Mouse (Mus musculus) limb, embryonic 14.5 days (tissue): ENCODE data around the gene Gm12258. TPM values are rescaled to one million over a fixed set of nuclear protein-coding genes. Genes with fewer than 3 reads are reported as not detected.

Experiments
- ATAC-seq: fragments of 200-750 bp; cut with Nextera tagmentation; 2 replicates; pipeline ENCODE4 v1.8.0; 2017; ENCODE audit warnings: low read depth, moderate number of reproducible peaks, moderate TSS enrichment; ENCODE audit not compliant: low FRiP score
- DNase-seq: peaks from one replicate; pipeline ENCODE4 v3.0.0-alpha.2; 2015; ENCODE audit warnings: low spot score
- H3K27ac ChIP-seq: fragments of 300-500 bp; sonication (generic); replicated peaks from 2 replicates; pipeline ENCODE4 v1.5.1; 2014; ENCODE audit warnings: low read depth, mild to moderate bottlenecking, low read length, moderate library complexity, mixed read lengths
- H3K27me3 ChIP-seq: fragments of 300-500 bp; sonication (generic); 2 replicates; pipeline ENCODE4 v1.6.1; 2014; ENCODE audit warnings: low read length, mixed read lengths; ENCODE audit not compliant: control insufficient read depth, insufficient read depth
- H3K36me3 ChIP-seq: fragments of 300-500 bp; sonication (generic); 2 replicates; pipeline ENCODE4 v1.6.1; 2014; ENCODE audit warnings: mild to moderate bottlenecking, low read length, moderate library complexity, mixed read lengths; ENCODE audit not compliant: control insufficient read depth, insufficient read depth
- H3K4me1 ChIP-seq: fragments of 300-500 bp; sonication (generic); 2 replicates; pipeline ENCODE4 v1.6.1; 2014; ENCODE audit warnings: antibody characterized with exemption, low read length, mixed read lengths; ENCODE audit not compliant: control insufficient read depth, insufficient read depth
- H3K4me2 ChIP-seq: fragments of 300-500 bp; sonication (generic); replicated peaks from 2 replicates; pipeline ENCODE4 v1.6.1; 2014; ENCODE audit warnings: low read depth, mild to moderate bottlenecking, low read length, moderate library complexity; ENCODE audit not compliant: severe bottlenecking
- H3K4me3 ChIP-seq: fragments of 300-500 bp; sonication (generic); replicated peaks from 2 replicates; pipeline ENCODE4 v1.5.1; 2014; ENCODE audit warnings: low read length
- H3K9ac ChIP-seq: fragments of 300-500 bp; sonication (generic); 2 replicates; pipeline ENCODE4 v1.6.1; 2014; ENCODE audit warnings: mild to moderate bottlenecking, low read depth, low read length, moderate library complexity; ENCODE audit not compliant: severe bottlenecking
- H3K9me3 ChIP-seq: fragments of 300-500 bp; sonication (generic); 2 replicates; pipeline ENCODE4 v1.6.1; 2016; ENCODE audit warnings: low read length; ENCODE audit not compliant: control insufficient read depth
- POLR2A ChIP-seq: fragments of 200-500 bp; IDR thresholded peaks from 2 replicates; pipeline ENCODE4 v1.8.0; 2012; ENCODE audit warnings: inconsistent platforms, mild to moderate bottlenecking, moderate library complexity, borderline replicate concordance; ENCODE audit not compliant: insufficient read depth, insufficient read length; ENCODE audit errors: extremely low read depth
- WGBS: fragments of 180-500 bp; shearing (Covaris S2); extraction: QIAGEN DNeasy Blood & Tissue Kit; methylation state at CpG from one replicate; pipeline ENCODE4 v1.1.7; 2014; 5-methylcytosine and 5-hydroxymethylcytosine counted together
- polyA plus RNA-seq, 2 experiments: library from polyadenylated mRNA; depleted of rRNA in 1 of 2; stranded (reverse) in 1 of 2; unstranded in 1 of 2; fragments of >200 nt; fragmentation: Nextera tagmentation in 1 of 2; extraction: Ambion mirVana in 1 of 2; gene quantifications; 2 replicates each; pipeline versions ENCODE4 v1.2.1 to v1.2.3; 2012 to 2014

The Gm12258 gene
- polyA plus RNA-seq, 2 experiments: 10.7 to 16.2 TPM

DNA sequence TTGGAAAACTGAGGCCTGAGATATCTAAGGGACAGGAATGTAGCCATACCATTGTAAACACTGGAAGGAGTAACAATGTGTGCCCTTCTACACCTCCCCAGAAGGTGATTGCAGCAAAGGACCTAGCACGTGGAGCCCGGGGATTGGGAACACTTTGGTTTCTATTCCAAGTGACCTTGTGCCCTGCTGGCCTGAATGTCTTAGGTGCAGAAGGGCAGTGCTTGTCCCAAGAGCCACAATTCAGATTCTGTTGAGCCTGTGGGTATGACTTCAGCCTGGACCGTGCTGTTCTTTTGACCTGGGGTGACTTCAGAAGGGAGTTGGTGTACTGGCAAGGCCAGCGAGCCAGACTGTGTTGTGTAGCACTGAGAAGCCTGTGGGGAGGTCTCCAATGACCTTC lies 24.0 kb downstream of the Gm12258 start:
- Histone ChIP-seq H3K36me3 (peaks cover 10% of the 10 kb centered on the region; the same call in 1 of the 2 replicates), H3K4me1 (peaks cover 8% of the 10 kb centered on the region; the same call in 1 of the 2 replicates), H3K27ac (no peak overlapping the region), H3K4me3 (no peak overlapping the region), H3K4me2 (no peak overlapping the region), H3K9me3 (no peaks in the 10 kb centered on the region), H3K27me3 (no peaks in the 10 kb centered on the region), H3K9ac (no peak overlapping the region)
- WGBS: 78% methylated on average over 4 of the region's 4 CpGs
- TF ChIP-seq POLR2A: no peak
- ATAC-seq: no peak
- DNase-seq: no peak

DNA sequence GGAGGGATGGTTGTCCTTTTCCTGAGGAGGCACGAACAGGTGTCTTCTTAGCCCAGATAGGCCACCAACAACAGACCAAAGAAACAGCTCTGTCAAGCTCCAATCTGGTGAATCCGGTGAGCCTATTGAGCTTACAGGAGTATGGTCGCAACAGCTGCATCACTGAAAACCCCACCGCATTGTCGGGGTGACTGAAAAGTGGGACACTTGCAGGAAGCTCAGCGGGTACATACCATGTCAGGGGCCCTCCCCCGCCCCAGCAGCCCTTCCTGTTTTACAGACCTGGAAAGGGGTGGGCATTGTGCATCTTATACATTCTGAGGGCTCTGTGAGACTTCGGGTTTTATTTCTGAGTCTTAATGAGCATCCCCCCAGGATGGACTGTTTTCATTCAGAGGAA lies 36.8 kb downstream of the Gm12258 start:
- H3K4me1 ChIP-seq: no peaks in the 10 kb centered on the region
- no peaks in the 10 kb centered on the region for H3K27me3 ChIP-seq
- WGBS: 78% methylated on average over 8 of the region's 8 CpGs
- ATAC-seq (no peak), DNase-seq (no peak)
- no peak overlapping the region for H3K9ac ChIP-seq
- no peaks in the 10 kb centered on the region for H3K9me3 ChIP-seq
- no peak overlapping the region for H3K4me3 ChIP-seq
- no peak overlapping the region for H3K4me2 ChIP-seq
- H3K27ac ChIP-seq: no peak overlapping the region
- TF ChIP-seq POLR2A: no peak
- peaks cover 32% of the 10 kb centered on the region for H3K36me3 ChIP-seq

DNA sequence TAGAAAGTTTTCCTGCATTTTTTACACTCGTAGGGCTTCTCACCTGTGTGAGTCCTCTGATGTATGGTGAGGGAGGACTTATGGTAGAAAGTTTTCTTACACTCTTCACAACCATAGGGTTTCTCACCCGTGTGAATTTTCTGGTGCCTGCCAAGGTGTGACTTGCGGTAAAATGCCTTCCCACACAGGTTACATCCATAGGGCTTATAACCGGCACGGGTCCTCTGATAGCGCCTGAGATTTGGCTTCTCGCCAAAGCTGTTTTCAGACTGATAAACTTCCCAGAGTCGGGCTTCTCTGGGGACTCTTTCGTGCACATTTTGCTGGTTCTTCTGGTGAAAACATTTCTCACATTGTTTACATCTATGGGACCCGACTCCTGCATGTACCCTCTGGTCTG lies 43.6 kb downstream of the Gm12258 start:
- no peak for DNase-seq
- Histone ChIP-seq H3K4me2 (no peak overlapping the region), H3K27ac (no peak overlapping the region), H3K9ac (no peak overlapping the region), H3K4me1 (no peaks in the 10 kb centered on the region), H3K27me3 (no peaks in the 10 kb centered on the region), H3K4me3 (no peak overlapping the region), H3K36me3 (peaks cover 46% of the 10 kb centered on the region), H3K9me3 (no peaks in the 10 kb centered on the region)
- no peak for TF ChIP-seq POLR2A
- 93% methylated on average over 10 of the region's 10 CpGs for WGBS
- ATAC-seq: no peak

DNA sequence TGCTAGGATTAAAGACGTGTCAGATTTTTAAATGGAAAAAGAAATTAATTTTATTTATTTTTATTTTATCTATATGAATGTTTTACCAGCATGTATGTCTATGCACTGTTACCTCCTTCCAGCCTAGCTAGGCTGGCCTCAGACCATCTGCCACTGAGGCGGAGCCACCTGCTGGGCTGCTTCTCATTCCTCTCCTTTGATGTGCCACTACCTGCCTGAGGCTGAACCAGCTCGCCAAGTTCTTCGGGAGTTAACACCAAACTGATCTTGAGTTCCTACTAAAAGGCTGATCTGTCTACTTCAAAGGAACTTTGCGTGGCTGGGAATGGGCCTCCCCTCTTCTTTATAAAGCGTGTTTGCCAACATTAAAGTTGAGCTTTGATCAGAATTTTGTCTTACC lies 47.5 kb downstream of the Gm12258 start:
- Histone ChIP-seq H3K9ac (no peak overlapping the region), H3K4me3 (no peak overlapping the region), H3K27ac (no peak overlapping the region), H3K9me3 (no peaks in the 10 kb centered on the region), H3K36me3 (peaks cover 72% of the 10 kb centered on the region), H3K4me1 (no peaks in the 10 kb centered on the region), H3K27me3 (no peaks in the 10 kb centered on the region), H3K4me2 (no peak overlapping the region)
- 46% methylated on average over 6 of the region's 6 CpGs for WGBS
- DNase-seq: peak; percentile 17
- ATAC-seq: no peak
- TF ChIP-seq POLR2A: no peak

DNA sequence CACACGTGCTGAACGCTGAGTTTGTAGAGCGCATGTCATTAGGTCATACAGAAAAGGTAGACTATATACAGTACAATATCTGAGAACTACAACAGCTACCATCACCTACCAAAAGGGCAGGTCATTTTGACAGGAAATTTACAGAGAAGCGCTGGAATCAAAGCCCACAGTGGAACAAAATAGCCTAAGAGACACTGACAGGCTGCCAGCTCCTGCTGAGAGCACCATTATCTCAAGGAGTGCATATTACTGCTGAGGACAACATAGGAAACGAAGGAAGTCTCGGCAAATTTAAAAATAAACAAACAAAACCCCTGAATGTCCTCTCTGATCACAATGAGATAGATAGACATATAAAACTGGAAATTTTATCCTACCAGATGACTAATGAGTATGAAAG lies 50.5 kb downstream of the Gm12258 start:
- no peak overlapping the region for H3K27ac ChIP-seq
- TF ChIP-seq POLR2A: no peak
- no peak overlapping the region for H3K4me2 ChIP-seq
- ATAC-seq (no peak), DNase-seq (no peak)
- H3K36me3 ChIP-seq: peaks cover 69% of the 10 kb centered on the region
- H3K9ac ChIP-seq: no peak overlapping the region
- H3K4me1 ChIP-seq: no peaks in the 10 kb centered on the region
- WGBS: 89% methylated on average over 6 of the region's 6 CpGs
- no peak overlapping the region for H3K4me3 ChIP-seq
- H3K27me3 ChIP-seq: no peaks in the 10 kb centered on the region
- H3K9me3 ChIP-seq: no peaks in the 10 kb centered on the region

DNA sequence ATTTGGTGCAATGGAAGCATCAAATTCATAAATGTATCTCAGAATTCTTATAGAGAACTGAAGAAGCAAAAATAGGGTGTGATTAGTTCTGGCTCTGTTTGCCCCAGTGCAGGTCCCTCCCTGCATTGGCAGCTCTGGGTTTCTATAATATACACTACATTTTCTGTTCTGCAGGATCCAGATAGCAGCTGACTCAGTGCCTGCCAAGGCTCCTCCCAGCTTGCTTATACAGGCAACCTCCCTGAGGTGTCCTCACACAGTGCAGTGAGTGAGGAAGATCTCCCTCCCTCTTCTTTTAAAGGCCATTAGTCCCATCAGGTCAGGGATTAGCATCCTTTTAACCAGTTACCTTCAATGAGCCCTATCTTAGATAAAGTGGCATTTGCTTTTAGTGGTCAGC lies 54.1 kb downstream of the Gm12258 start:
- H3K36me3 ChIP-seq: peaks cover 50% of the 10 kb centered on the region
- no peak for DNase-seq
- H3K27me3 ChIP-seq: no peaks in the 10 kb centered on the region
- no peak for ATAC-seq
- no peak overlapping the region for H3K4me3 ChIP-seq
- no peaks in the 10 kb centered on the region for H3K9me3 ChIP-seq
- peaks cover 9% of the 10 kb centered on the region for H3K4me1 ChIP-seq
- H3K27ac ChIP-seq: no peak overlapping the region
- H3K4me2 ChIP-seq: no peak overlapping the region
- TF ChIP-seq POLR2A: no peak
- H3K9ac ChIP-seq: no peak overlapping the region
